Mouse (Mus musculus): Measurements from ENCODE around the gene Cep68. TPM values are rescaled to one million over a fixed set of nuclear protein-coding genes. Genes with fewer than 3 reads are reported as not detected.

Gene Cep68
- 23.5 and 23.7 TPM in 2 replicates for polyA plus RNA-seq (2012; rRNA removed)

GRCm38 (mm10) chr11:20249296-20250110 lies at the start of gene Cep68:
Cep68 (minus strand) TSS chr11:20249429.

GRCm38 (mm10) chr11:20200713-20201575 lies 48.3 kb downstream of the Cep68 start, which contains the start of gene Rab1a:
Rab1a (plus strand) TSS chr11:20201432.

Other genes with a start within 250 kb of the Cep68 start
- gene Actr2, start 136.5 kb downstream of the Cep68 start, polyA plus RNA-seq (2012; rRNA removed), result 97.6 and 104 TPM in 2 replicates
- 225 and 226 TPM in 2 replicates for gene Rab1a, start 48.0 kb downstream of the Cep68 start, polyA plus RNA-seq (2012; rRNA removed)
- 24.6 and 25.9 TPM in 2 replicates for gene Slc1a4, start 83.3 kb upstream of the Cep68 start, polyA plus RNA-seq (2012; rRNA removed)

All from central nervous system, embryonic 14 days (tissue).